Mouse (Mus musculus) heart, adult 2 months (tissue): Measurements from ENCODE around the gene Zyx.
A peak's percentile ranks its signal among the peaks of the same experiment; 100 is the strongest.

ENCODE experiments used
- EP300 ChIP-seq: fragments of 200-500 bp; IDR thresholded peaks from 2 replicates; pipeline ENCODE4 v1.6.1; 2011; ENCODE audit warnings: low read depth, low read length, control low read depth; ENCODE audit not compliant: insufficient read depth
- POLR2A ChIP-seq: fragments of 200-500 bp; IDR thresholded peaks from 2 replicates; pipeline ENCODE4 v1.6.1; 2011; ENCODE audit warnings: mild to moderate bottlenecking, low read depth, low read length, control low read depth; ENCODE audit not compliant: insufficient read depth

GRCm38 (mm10) chr6:42362074-42362473, 12.6 kb downstream of the Zyx start:
- TF ChIP-seq EP300 (no peak), POLR2A (0 out of 2 replicates have a peak, but pooled peaks have one; percentile 12)
